Mouse (Mus musculus): ENCODE measurements around the gene Rxra.

DNA sequence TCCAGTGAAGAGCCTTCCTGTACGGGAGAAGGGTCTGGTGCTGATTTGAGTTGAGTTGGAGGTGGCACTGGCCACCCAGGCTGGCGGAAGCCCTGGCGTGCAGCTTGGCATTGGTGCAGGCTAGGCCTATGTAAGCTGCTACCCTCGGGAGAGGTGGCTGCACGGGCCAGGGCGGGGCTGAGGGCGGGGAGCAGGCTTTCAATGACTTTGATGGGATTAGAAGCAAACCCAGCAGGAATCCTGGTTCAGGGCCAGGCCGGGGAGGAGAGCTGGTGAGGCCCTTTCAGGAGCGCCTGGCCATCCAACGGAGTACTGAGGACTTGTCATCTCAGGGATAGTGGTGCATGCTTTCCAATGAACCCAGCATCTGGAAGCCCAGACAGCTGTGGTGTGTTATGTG, 43.4 kb downstream of the Rxra start:
- TF ChIP-seq GATA1 (IDR thresholded peaks at IDR 0.05; ENCODE audit: borderline replicate concordance, low read length), result no peak
- TF ChIP-seq FLI1 (IDR thresholded peaks at IDR 0.05; ENCODE audit: low read length), result no peak

All from megakaryocyte, embryonic 14.5 days (primary cell).